Mouse (Mus musculus): ENCODE results near the gene Npdc1. TPM values are rescaled to one million over a fixed set of nuclear protein-coding genes. Genes with fewer than 3 reads are reported as not detected.

Gene Npdc1
- polyA plus RNA-seq, 1 experiment from 2014 or later: 6.3 TPM

DNA sequence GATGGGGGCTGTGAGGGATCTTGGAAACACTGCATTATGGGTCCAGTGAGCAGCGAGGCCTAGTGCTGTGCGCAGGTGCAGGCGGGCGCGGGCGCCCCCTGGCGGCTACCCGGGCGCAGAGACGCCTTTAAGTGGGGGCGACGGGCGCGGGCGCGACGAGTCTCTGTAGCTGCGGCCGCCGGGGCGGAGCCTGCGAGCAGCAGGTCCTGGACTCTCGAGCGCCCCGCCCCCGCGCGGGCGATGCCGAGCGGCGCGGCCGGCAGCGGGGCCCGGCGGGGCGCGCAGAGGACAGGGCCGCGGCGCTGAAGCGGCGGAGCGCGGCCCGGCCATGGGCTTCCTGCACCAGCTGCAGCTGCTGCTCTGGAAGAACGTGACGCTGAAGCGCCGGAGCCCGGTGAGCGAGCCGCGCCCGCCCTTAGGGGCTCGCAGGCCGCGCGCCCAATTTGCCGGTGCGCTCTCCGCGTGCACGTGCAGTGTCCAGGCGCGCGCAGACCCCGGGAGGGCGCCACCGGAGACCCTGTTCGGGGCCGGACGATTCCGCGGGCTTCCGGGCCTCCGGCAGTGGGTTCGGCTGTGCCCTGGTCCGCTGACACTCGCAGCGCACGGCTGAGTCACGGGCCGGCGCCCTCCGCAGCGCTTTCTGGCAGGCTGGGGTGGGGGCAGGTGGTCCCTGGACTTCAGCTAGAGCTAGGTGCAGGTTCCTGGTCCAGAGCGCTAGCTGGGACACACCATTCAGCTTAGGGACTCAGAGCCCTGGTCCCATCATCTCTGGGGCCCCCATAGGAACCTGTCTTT lies 29.5 kb downstream of the Npdc1 start, which contains the start of gene Abca2:
Abca2 (plus strand) TSS at position 262 of the 795 bp plus-strand sequence.
- DNase-seq (ENCODE audit: low spot score): peak; percentile 93

DNA sequence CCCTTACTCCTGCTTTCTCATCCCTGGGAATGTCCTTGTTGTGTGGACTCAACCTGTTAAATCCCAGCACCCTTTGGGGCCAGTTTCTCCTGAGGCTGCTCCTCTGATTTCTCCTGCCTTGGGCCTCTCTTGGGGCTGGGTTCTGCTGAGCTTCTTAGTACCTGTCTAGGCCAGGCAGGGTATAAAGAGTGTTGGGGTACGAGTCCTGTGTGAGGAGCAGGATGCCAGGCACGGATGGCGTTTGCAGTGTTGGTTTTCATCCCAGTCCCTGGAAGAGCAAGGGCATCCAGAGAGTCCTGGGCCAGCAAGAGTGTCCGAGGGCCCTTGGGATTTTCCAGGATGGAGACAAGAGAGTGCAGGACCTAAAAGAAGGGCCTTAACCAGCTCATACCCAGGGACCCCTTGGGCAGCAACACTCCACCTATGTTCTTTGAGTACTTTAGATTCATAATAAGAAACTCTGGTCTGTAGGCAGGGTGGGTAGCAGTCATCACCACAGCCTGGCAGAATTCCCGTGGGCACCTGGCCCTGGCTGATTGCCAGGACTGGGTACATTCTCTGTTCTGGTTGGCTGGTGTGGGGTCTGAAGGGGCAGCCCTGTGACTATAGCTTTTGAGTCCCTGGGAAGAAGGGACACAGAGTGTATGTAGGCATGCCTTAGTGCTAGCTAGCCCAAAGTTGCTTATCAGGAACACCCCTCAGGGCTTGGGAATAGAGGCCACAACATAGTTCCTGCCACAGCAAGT lies 30.5 kb downstream of the Npdc1 start:
- no peak for DNase-seq (ENCODE audit: low spot score)

DNA sequence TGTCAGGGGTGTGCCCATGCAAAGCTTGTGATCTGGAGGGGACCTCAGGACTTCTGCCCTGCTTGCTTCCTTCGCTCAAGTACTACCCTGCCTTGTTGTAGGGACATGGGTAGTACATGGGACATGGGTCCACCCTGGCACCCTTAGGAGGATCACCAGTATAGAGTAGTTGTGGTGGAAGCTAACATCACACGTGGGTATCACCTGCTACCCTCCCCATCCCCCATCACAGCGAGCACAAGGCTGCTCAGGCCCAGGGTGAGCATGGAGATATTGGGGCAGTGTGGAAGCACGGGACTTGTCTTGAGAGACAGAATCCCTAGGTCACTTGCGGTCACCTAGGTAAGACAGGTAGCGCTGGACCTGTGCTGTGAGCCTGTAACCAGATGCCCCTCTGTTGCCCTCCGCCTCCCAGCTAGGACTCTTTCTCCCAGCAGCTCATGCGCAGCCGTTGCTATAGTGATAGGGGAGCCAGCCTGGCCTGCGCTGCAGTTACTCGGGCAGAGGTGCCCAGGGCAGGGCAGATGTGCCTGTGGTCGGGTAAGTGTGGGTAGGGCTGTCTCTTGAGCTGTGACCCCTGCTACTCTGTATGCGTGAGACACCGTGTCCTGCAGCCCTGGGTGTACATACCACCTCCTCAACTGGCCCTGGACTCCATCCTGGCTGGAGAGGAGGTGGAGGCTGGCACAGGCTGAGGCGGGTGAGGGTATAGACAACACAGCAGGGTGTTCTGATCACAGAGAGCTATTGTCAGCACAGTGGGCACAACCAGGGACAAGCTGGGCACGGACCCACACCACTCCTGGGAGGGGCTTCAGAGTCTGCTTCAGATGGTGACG lies 31.5 kb downstream of the Npdc1 start:
- DNase-seq (ENCODE audit: low spot score): no peak

DNA sequence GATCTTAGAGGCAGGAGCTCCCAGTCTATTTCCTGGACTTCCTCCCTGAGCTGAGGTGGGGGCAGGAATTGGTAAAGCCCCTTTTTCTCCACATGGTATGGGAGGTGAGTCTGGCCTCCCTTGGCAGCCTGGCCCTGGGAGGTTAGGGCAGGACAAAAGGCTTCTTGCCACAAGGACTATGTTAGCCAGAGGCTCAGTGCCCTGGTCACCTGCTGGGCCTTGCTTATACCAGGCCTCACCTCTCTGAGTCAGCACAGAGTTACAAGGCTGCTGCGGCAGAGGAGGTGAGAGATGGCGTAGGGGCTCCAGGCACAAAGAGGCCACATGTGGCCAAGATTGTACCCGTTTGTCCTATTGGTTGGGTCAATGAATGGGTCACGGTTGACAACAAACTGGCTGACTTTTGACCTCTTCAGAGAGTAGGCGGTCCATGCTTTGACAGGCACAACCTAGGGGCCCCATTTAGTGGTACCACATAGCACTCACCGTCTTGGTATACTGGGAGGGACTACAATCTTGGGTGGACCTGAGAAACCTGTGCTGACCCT lies 32.2 kb downstream of the Npdc1 start:
- DNase-seq (ENCODE audit: low spot score): no peak

DNA sequence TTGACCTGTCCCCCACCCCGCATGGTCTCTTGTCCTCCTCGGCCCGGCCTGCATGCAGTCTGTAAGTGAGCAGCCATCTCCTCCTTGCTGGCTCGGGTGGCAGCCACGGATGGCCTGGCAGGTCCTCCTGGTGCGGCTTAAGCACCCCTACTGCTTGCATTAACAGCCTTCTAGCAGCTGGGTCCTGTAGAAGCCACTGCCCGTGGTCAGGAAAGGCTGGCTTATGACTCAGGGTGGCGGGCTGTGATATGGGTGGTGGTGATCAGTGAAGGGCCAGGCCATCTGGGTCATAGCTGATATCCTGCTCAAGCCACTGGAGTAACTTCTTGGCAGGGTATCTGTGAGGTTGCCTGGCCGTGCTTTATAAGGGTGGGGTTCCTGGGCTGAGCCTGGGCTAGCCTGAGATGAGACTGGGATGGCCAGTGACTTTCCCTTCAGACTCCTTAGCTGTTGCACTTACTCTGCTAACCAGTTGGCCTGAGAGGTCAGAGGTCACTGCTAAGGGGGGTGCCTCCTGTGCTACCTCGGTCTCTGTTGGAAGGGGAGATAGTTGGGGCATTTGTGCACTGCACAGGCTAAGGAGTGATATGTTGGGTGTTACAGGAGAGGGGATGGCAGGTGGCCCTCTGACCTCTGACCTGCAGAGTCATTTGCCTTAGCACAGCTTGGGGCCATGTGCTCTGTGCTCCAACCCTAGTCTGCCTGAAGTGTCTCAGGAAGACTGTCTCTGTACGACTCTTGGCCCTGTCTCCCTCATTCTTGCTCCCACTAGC lies 33.4 kb downstream of the Npdc1 start:
- no peak for DNase-seq (ENCODE audit: low spot score)

DNA sequence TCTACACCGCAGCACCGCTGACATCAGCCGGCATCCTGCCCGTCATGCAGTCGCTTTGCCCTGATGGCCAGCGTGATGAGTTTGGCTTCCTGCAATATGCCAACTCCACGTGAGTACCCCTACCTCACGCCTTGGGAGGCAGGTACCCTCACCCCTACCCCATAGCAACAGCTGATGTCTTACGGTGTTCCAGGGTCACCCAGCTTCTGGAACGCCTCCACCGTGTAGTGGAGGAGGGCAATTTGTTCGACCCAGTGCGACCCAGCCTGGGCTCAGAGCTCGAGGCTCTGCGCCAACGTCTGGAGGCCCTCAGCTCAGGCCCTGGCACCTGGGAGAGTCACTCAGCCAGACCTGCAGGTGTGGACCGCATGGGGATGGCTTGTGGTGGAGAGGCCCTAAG lies 34.0 kb downstream of the Npdc1 start:
- DNase-seq (ENCODE audit: low spot score): no peak

DNA sequence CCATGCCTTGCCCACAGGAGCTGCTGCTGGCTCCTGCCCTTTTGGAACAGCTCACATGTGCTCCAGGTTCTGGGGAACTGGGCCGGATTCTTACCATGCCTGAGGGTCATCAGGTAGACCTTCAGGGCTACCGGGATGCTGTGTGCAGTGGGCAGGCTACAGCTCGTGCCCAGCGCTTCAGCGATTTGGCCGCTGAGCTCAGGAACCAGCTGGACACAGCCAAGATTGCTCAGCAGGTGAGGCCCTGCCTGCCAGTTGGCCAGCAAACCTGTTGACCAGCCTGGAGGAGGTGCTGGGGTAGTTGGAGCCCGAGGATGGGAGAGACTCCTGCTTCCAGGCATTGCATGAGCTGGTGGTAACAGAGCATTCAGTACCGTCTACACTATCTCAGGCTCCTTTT lies 35.1 kb downstream of the Npdc1 start:
- DNase-seq (ENCODE audit: low spot score): no peak

DNA sequence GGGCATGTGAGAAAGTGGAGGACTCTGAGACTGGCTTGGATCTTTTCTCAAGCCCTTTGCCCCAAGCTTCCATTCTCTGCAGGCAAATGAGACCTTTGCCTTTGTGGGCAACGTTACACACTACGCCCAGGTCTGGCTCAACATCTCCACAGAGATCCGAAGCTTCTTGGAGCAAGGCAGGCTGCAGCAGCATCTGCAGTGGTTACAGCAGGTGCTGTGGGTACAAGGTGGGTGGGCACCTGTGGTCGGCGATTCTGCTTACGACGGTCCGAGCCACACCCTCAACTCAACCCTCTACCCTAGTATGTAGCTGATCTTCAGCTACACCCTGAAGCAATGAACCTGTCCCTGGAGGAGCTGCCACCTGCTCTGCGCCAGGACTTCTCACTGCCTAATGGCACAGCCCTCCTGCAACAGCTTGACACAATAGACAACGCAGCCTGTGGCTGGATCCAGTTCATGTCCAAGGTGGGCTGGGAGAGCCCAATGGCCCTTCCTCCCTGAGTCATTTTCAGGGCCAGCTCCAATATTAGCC lies 37.2 kb downstream of the Npdc1 start:
- DNase-seq (ENCODE audit: low spot score): no peak

DNA sequence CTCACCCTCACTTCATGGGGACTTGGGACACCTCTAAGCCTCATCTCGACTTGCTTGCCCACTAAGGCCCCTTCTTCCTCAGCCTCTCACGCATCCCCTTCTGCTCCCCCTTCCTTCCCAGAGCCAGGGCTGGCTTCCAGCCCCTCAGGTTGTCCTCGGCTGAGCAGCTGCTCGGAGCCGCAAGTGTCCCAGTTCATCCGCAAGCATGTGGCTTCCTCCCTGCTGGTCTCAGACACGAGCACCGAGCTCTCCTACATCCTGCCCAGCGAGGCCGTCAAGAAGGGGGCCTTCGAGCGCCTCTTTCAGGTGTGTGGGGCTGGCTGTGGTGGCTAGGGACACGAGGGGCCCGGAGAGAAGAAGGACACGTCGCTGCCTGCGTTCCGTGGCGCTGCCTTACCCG lies 41.9 kb downstream of the Npdc1 start:
- no peak for DNase-seq (ENCODE audit: low spot score)

DNA sequence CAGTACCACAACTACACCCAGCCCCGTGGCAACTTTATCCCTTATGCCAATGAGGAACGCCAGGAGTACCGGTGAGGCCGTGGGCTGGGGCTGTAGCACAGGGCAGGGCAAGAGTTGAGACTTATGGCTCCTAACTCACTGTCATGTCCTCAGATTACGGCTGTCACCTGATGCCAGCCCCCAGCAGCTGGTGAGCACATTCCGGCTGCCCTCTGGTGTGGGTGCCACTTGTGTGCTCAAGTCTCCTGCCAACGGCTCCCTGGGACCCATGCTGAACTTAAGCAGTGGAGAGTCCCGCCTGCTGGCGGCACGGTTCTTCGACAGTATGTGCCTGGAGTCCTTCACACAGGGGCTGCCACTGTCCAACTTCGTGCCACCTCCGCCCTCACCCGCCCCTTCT lies 43.5 kb downstream of the Npdc1 start:
- DNase-seq (ENCODE audit: low spot score): no peak

DNA sequence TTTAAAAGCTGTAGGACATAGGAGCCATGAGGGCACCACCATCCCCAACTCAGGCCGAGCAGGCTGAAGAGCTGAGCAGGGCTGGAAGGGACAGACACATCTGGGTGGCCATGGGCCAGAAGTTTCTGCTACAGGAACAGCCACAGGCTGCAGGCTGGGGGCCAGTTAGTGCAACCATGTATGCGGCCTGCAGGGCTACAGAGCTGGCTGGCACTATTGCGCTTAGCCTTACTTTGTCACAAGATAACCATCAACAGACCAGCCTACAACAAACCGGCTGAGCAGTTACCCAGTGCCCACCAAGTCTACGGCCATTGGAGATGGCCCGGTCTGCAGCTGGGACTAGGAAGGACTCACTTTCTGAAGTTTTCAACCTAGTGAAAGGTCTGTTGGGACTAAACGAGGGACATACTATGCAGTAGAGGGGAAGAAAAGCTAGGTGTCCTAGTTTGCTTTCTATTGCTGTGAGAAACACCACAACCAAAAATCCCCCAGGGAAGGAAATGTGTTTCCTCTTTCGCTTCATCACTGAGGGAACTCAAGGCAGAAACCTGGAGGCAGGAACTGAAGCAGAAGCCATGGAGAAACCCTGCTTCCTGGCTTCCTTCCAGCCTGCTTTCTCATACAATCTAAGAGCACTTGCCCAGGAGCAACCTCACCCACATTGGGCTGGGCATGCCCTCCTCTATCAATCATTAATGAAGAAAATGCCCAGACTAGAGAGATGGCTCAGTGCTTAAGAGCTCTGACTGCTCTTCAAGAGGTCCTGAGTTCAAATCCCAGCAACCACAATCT lies 51.9 kb downstream of the Npdc1 start:
- no peak for DNase-seq (ENCODE audit: low spot score)

DNA sequence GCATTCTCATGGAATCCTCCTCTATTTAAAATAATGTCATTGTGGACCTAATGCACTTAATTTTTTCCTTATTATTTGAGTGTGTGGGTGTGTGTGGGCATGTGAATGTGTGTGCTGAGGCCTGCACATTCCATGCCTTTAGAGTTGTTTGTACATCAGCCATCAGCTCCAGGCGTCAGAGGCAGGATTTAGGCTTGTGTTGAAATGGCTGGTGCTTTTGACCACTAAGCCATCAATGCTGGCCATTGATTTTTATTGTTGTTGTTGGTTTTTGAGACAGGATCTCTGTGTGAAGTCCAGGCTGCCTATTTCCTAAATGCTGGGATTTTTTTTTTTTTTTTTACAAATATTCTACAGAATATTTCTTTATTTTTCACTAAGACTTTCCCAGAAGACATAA lies 53.8 kb downstream of the Npdc1 start:
- no peak for DNase-seq (ENCODE audit: low spot score)

DNA sequence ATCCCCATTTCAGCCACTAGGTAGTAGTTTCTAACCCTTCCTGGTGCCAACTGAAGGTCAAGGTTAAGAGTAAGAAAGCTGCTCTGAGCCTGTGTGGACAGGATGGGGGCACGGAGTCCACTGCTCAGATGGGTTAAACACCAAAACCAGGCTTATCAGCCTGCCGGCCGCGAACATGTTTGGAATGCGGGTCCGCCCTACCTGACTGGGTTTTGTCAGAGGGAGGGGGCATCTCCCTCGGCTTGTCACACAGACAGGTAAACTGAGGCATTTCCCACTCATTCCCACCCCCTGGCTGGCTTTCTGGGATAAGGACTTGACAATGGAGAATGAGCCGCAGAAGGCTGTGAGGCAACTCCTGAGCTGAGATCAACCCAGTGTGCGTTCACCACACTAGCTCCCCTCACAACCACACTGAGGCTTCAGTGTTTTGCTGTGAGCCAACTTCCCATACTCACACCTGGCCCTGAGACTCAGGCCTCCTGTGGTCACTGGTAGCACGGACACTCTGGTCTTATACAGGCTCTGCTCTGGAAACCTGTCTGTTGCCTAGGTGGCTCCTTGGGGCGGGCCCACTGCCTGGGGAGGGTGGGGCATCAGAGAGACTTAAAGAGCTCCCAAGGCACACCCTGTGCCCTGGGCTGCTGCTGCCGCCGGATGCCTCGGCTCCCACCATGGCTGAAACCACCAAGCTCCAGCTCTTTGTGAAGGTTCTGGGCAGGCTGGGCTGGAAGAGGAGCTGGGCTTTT lies 57.2 kb downstream of the Npdc1 start, which contains the start of gene Clic3:
Clic3 (plus strand) TSS at position 634 of the 749 bp plus-strand sequence.
- no peak for DNase-seq (ENCODE audit: low spot score)

DNA sequence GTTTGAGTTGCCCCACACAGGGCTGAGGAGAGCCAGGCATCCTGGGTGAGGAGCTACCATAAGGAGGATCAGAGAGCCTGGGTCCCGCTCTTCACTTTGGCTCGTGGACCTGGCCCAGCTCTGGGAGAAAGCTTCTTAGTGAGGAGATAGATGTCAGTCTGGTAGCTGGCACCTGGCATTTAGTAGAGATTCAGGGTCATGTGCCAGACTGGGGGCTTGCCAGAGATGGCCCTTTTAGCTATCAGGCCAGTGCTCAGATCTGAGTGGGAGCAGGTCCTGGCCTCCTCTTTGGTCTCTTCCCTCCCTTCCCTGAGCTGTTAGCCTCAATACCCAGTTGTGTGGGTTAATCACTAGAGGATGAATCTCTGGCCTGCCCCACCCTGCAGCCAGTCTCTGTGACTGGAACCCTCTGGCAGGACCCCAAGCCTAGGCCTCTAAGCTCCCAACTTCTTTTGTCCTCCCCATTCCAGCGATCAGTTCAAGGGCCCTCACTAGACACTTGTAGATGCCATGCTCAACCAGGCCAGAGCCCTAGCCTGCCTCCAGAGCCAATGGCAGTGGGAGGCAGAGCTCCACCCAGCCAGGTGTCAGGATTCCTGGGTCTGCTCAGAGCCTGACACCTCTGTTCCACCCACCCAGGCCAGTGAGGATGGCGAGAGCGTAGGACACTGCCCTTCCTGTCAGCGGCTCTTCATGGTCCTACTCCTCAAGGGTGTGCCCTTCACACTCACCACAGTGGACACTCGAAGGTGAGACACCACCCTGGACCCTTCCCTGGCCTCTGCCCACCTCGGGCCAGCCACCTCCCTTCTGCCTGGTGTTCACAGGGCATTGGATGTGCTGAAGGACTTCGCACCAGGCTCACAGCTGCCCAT lies 58.1 kb downstream of the Npdc1 start:
- DNase-seq (ENCODE audit: low spot score): no peak

DNA sequence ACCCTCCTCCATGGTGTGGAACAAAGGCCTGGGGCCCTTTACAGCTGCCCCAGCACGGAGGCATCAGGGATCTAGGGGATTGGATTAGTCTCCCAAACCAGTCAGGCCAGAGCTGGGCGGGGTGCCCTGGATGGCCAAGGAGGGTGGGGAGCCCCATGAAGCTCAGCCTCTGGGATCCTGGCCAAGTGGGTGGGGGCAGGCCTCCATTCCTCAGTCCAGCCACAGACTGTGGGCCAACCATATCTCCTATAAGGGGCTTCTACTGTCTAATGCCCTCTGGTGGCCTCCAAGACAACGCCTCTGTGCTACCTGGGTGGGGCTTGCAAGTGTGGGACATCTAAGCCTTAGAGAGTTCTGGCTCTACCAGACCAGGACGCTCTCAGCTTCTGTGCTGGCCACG lies 59.8 kb downstream of the Npdc1 start:
- DNase-seq (ENCODE audit: low spot score): no peak

Data from thymus, postnatal 0 days (tissue).